Mouse (Mus musculus): ENCODE measurements around the gene Rnf128. TPM values are rescaled to one million over a fixed set of nuclear protein-coding genes. Genes with fewer than 3 reads are reported as not detected.
A peak's percentile ranks its signal among the peaks of the same experiment; 100 is the strongest.
"Not testable (repeated sequence)": the region's sequence is repeated elsewhere in the genome, so short reads cannot be mapped to it uniquely, and the experiment has no call there.

The Rnf128 gene
- total RNA-seq (2022), result 10 to 100 TPM; 56.5 to 70.7 (median 64.1) TPM

DNA sequence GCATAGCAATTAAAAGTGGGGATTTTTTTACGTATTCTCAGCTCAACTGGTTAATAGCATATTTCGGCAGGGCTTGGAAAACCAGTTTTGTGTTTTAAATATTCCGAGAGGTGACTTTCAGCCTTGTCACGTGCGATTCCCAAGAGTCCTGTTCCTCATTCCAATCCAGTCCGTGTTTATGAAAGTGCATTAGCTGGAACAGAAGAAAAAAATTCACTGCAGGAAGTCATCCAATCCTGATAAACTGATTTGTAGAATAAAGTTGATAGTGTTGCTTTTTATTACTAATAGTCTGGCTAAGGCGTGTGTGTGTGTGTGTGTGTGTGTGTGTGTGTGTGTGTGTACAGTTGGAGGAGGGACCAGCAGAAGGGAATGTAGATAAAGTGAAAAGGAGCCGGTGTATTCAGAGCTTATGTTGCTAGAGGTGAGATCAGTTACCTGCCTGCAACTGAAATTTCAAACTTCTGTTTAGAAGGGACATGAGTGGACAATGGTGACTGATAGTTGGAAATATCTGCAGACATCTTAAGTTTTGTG is at the start of gene Rnf128:
TSS of gene Rnf128 (plus strand) at position 392 of the 537 bp plus-strand sequence.
- no peak for DNase-seq (ENCODE audit: low spot score)

DNA sequence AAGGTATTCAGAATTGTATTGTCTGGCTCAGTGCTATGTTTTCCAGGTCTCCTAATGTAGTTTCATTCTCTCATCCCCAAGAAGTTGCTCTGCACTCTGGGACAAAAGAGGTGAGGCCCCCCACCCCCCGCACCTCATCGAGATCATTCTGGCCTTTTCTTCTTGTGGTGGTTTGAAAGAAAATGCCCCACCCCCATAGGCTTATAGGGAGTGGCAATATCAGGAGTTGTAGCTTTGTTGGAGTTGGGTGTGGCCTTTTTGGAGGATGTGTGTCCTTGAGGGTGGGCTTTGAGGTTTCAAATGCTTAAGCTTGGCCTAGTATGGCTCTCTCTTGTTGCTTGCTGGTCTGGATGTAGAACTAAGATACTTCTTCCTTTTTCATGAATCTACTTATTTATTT is 47.0 kb upstream of the Rnf128 start:
- no peak for DNase-seq (ENCODE audit: low spot score)

- no peak for DNase-seq (ENCODE audit: low spot score)
Observed at GRCm38 (mm10) chrX:139519251-139519650, 43.9 kb upstream of the Rnf128 start.

DNA sequence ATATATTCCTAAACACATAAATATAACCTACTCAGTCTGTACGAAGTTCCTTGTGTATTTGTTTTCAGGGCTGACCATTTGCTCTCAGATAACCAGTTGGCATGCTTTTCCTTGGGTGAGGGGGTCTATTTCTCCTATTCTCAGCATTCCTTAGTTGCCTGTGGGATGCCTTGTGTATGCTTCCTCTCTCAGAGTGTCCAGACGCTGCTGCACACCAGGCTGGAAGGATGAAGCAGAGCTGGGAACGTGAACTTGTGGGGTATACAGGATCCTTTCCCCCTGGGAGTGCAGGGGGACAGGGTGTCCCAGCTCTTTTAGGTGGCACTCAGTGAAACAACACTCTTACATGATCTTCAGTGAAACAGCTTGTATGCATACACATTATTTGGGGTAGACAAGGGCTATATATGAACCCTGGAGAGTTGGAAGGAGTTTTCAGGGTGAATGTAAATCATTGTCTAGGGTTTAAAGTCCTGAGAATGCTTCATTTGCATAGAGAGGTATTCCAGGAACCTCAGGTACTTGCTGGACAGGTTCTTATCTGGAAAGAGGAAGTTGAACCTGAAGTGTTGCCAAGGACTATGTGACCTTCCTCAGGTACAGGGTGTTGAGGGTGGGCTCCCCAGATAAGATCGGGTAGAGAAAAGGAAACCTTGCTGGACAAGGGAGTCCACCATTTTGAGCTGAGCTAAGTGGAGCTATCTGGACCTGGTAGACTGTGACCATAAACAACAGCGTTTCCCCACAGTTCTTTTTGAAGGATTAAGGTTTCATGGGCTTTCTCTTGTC is 38.6 kb upstream of the Rnf128 start:
- DNase-seq (ENCODE audit: low spot score), result no peak

- no peak for DNase-seq (ENCODE audit: low spot score)
Observed at GRCm38 (mm10) chrX:139525724-139526123, 37.4 kb upstream of the Rnf128 start.

DNA sequence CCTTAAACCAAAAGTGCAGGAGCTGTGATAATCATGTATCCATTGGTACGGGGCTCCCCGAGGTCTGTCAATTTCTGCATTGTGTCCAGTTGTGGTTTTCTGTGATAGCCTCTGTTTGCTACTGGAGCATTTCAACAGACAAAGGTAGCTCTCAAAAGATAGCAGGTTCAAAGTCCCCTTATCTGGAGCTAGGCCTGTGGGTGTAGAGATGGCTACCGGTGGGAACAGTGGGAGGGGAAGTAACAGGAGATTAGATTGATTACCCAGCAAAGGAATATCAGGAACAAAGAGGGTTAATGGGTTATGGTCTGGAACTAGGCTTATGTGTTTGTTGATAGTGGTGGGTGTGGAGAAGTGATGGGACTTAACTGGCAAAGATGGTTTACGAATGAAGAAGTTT is 36.1 kb upstream of the Rnf128 start:
- no peak for DNase-seq (ENCODE audit: low spot score)

DNA sequence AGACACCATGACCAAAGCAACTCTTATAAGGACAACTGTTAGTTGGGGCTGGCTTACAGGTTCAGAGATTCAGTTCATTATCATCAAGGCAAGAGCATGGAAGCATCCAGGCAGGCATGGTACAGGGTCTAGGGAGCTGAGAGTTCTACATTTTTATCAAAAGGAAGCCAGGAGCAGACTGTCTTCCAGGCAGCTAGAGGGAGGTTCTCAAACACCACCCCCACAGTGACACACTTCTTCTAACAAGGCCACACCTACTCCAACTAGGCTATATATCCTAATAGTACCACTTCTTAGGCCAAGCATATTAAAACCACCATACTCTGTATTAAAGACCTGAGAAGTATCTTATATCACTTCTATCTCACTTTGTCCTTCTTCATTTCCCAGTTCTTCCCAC is 33.4 kb upstream of the Rnf128 start:
- no peak for DNase-seq (ENCODE audit: low spot score)

DNA sequence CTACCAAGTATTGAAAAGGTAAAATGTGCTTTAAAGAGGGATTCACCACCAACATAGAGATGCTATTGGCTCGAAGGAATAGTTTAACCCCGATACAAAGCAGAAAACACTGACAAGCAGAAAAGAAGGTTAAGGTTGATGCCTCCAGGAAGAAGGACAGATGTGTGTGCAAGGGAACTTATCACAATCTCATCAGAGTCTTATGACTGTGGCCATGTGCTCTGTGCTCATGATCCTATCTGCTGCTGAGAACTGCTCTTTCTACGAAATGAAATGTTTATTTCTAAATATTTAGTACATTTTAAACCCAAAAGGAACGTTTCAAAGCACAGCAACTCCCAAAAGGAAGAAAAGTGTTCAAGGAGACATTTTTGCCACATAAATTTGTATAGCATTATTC is 30.8 kb upstream of the Rnf128 start:
- no peak for DNase-seq (ENCODE audit: low spot score)

DNA sequence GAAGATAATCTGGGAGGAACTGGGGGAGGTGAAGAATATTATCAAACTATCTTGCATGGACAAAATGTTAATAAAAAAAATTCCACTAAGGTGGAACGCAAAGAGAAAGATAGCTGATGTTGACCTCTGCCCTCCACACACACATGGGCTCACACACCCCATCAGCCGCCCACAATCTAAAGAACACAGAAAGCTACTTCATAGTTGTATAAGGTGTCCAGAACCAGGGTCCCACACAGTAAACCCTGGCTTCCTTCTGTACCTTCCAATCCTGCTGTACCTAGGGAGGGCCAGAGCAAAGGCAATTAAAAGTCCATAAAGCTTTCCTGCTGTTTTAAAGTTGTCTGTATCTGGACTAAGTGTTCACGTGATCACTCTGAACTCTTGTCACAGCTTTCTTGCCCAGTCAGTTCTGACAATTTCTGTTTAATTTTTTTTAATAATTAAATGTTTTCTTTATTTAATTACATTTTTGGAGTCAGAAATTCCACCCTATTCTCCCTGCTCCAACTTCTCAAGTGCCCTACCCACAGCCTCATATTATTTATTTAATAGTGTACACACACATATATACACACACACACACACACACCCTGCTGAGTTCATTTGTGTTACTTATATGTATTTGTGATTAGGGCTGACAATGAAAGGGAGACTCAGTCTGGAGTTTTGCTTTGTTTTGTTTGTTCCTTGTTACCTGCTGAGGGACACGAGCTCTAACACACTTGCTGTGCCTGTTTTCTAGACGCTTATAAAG is 25.3 kb upstream of the Rnf128 start:
- DNase-seq (ENCODE audit: low spot score), result no peak

- no peak for DNase-seq (ENCODE audit: low spot score)
Observed at GRCm38 (mm10) chrX:139543726-139544125, 19.4 kb upstream of the Rnf128 start.

DNA sequence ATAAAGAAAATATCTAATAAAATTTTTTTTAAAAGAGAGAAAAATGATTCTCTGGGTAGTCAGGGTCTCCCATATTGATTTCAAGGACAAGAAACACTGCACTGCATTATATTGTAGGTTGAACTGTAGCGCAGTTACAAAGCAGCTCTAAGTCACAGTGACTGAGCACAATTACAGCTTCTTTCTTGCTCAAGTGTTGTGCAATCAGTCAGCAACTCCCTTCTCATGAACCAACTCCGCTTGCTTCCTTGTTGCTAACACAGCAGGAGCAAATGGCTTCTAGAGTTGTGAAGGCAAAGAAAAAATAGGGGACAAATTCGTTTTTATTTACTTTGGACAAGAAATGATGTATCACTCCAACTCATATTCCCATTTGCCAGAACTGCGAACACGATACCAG is 12.7 kb upstream of the Rnf128 start:
- no peak for DNase-seq (ENCODE audit: low spot score)

- no peak for DNase-seq (ENCODE audit: low spot score)
Observed at GRCm38 (mm10) chrX:139552090-139552489, 11.0 kb upstream of the Rnf128 start.

DNA sequence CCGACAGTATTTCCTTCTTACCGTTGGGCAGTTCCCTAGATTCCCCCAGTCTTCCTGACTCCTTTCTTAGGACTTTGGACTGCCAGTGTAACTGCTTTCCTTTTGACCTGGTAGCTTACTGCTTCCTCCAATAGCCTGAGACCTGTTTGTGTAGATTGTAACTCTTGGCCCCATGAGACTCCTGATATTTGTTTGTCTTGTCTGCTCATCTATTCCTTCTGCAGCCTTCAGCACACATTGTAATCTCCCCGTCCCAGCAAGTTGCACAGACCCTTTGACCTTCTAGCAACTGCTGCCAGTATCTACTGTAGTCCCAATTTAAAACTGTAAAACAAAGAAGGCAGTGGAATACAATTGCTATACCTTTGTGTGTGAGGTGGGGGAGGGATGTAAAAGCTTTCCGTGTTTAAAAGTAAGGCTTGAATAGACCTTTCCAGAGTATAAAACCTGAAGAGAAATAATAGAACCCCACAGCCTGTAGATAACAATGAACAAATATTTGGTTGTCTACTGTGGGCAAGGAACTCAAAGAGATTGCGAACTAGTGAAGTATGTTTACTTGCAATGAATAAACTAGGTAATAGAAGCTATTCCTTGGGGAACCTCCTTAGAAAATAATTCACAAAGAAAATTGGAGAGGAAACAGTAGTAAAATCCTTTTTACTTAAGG is 726 bp upstream of the Rnf128 start:
- DNase-seq (ENCODE audit: low spot score), result no peak

DNA sequence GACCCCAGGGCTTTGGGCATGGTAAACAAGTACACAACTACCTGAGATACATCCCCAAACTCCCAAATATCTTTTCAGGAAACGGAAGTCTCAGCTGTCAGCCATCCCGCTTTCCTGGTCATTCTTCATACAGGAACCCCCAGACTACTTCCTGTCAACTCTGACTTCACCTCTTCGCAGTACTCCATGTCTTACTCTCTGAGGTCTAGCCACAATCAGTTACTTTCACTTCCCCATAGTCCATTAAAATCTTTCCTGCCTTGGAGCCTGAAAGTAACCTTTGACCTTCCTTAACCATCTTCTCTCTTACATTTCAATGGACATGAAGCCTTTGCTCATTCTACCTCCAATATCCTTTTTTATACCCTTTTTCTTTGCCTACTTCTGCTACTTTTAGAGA is 6.9 kb downstream of the Rnf128 start:
- no peak for DNase-seq (ENCODE audit: low spot score)

GRCm38 (mm10) chrX:139578649-139579278 is 15.6 kb downstream of the Rnf128 start:
- no peak for DNase-seq (ENCODE audit: low spot score)

DNA sequence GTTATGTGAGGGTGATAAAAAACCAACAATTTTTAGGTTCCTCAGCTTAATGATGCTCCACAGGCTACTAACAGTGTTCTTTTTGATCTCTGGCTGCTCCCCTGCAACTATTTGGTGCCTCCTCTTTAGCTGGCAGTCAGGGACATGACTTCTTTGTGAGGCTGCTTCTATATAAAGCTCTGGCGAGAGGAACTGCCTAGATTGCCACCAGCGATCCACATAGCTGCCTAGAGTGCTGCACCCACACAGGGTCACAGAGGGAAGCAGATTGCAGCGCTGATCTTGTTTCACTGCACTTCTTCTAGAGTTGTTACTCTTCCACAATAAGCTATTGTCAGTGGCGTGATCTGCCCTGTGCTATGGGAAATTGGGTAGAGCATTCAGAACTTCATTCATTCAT is 20.5 kb downstream of the Rnf128 start:
- peak; percentile 7 for DNase-seq (ENCODE audit: low spot score)

DNA sequence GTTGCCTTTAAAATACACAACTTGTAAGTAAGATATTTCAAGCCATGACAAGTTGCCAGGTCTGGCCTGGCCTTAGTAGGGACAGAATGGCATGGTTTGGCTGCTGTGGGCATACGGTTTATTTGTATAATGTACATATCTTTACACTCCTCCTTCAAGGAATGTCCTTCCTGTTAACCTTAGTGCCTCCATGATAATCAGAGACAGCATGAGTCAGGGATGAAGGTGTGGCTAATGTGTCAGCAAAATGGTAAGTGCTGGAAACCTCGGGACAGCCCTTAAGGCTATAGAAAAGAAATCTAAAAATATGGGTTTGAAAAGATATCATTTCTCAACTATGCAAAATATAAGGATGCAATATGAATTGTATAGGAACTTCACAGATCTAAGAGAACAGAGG is 23.6 kb downstream of the Rnf128 start:
- DNase-seq (ENCODE audit: low spot score), result not testable (repeated sequence)

DNA sequence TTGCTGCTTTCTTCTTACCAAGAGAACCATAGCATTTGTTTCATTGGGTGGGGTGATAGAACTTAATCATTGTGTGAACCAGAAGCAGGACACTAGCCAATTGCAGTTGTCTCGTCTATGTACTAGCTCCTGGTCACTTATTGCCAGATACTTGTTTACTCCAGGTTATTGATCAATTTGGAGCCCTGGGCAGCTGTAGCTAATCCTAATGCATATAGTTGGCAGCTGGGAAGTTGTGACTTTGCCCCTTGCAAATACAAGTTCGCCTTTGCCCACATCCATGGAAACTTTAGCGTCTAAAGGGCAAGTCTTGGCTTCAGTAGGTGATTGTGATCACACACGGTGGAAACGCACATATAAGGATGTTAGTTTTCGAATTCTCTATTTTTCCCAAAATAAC is 33.3 kb downstream of the Rnf128 start:
- no peak for DNase-seq (ENCODE audit: low spot score)

- peak; percentile 50 for DNase-seq (ENCODE audit: low spot score)
Observed at GRCm38 (mm10) chrX:139610033-139610764, 47.1 kb downstream of the Rnf128 start.

DNA sequence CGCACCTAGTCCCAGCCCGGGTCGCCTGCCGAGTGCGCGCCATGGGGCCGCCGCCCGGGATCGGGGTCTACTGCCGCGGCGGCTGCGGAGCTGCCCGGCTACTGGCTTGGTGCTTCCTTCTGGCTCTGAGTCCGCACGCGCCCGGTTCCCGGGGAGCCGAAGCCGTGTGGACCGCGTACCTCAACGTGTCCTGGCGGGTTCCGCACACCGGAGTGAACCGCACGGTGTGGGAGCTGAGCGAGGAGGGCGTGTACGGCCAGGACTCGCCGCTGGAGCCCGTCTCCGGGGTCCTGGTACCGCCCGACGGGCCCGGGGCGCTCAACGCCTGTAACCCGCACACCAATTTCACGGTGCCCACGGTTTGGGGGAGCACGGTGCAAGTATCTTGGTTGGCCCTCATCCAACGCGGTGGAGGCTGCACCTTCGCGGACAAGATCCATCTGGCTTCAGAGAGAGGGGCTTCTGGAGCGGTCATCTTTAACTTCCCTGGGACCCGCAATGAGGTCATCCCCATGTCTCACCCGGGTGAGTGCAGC is 47.7 kb downstream of the Rnf128 start:
- DNase-seq (ENCODE audit: low spot score), result peak; percentile 3

- DNase-seq (ENCODE audit: low spot score), result no peak
Observed at GRCm38 (mm10) chrX:139614761-139615160, 51.6 kb downstream of the Rnf128 start.

All from heart, adult 8-10 months (tissue).